Mouse (Mus musculus): ENCODE data around the gene Rpl19. TPM values are rescaled to one million over a fixed set of nuclear protein-coding genes. Genes with fewer than 3 reads are reported as not detected.
A peak's percentile ranks its signal among the peaks of the same experiment; 100 is the strongest.

Rpl19 gene
- total and polyA plus RNA-seq, 2 experiments from 2014 or later: 588 to 622 TPM

- Histone ChIP-seq H3K4me3 (ENCODE audit: low read depth, low read length) (no peak overlapping the region), H3K9ac (replicated peaks; ENCODE audit: low read depth, low read length) (no peak overlapping the region), H3K9me3 (replicated peaks; ENCODE audit: control insufficient read depth, low read length) (no peaks in the 10 kb centered on the region), H3K36me3 (replicated peaks; ENCODE audit: control insufficient read depth, insufficient read depth, low read length) (no peaks in the 10 kb centered on the region), H3K4me2 (ENCODE audit: low read depth, low read length) (no peak overlapping the region), H3K27me3 (ENCODE audit: control insufficient read depth, insufficient read depth, low read length) (peaks cover 13% of the 10 kb centered on the region), H3K4me1 (ENCODE audit: control insufficient read depth, insufficient read depth) (0 out of 2 replicates have a peak, but pooled peaks cover 1% of the 10 kb centered on the region), H3K27ac (ENCODE audit: low read depth) (no peak overlapping the region)
- ATAC-seq (ENCODE audit: insufficient read depth, low read depth): no peak
- WGBS: 84% methylated on average over 5 of the region's 5 CpGs
- no peak for DNase-seq (ENCODE audit: low spot score)
- no peak for TF ChIP-seq EP300 (IDR thresholded peaks at IDR 0.05; ENCODE audit: low read depth)
- TF ChIP-seq CTCF (IDR thresholded peaks at IDR 0.05; ENCODE audit: low read depth): no peak
Observed at GRCm38 (mm10) chr11:98057998-98058397, 31.5 kb downstream of the Rpl19 start.

- H3K27ac ChIP-seq (ENCODE audit: low read depth): no peak overlapping the region
- WGBS: 68% methylated on average over 7 of the region's 7 CpGs
- no peaks in the 10 kb centered on the region for H3K9me3 ChIP-seq (replicated peaks; ENCODE audit: control insufficient read depth, low read length)
- H3K4me3 ChIP-seq (ENCODE audit: low read depth, low read length): no peak overlapping the region
- ATAC-seq (ENCODE audit: insufficient read depth, low read depth): no peak
- DNase-seq (ENCODE audit: low spot score): no peak
- H3K9ac ChIP-seq (replicated peaks; ENCODE audit: low read depth, low read length): no peak overlapping the region
- TF ChIP-seq CTCF (IDR thresholded peaks at IDR 0.05; ENCODE audit: low read depth) (no peak), EP300 (IDR thresholded peaks at IDR 0.05; ENCODE audit: low read depth) (no peak)
- no peak overlapping the region for H3K4me2 ChIP-seq (ENCODE audit: low read depth, low read length)
- 0 out of 2 replicates have a peak, but pooled peaks cover 8% of the 10 kb centered on the region for H3K27me3 ChIP-seq (ENCODE audit: control insufficient read depth, insufficient read depth, low read length)
- H3K4me1 ChIP-seq (ENCODE audit: control insufficient read depth, insufficient read depth): no peaks in the 10 kb centered on the region
- no peaks in the 10 kb centered on the region for H3K36me3 ChIP-seq (replicated peaks; ENCODE audit: control insufficient read depth, insufficient read depth, low read length)
Observed at GRCm38 (mm10) chr11:98059662-98060061, 33.2 kb downstream of the Rpl19 start.

GRCm38 (mm10) chr11:98060104-98060692 lies 33.7 kb downstream of the Rpl19 start:
- Histone ChIP-seq H3K9me3 (replicated peaks; ENCODE audit: control insufficient read depth, low read length) (no peaks in the 10 kb centered on the region), H3K27ac (ENCODE audit: low read depth) (no peak overlapping the region), H3K27me3 (ENCODE audit: control insufficient read depth, insufficient read depth, low read length) (0 out of 2 replicates have a peak, but pooled peaks cover 4% of the 10 kb centered on the region), H3K36me3 (replicated peaks; ENCODE audit: control insufficient read depth, insufficient read depth, low read length) (no peaks in the 10 kb centered on the region), H3K4me1 (ENCODE audit: control insufficient read depth, insufficient read depth) (no peaks in the 10 kb centered on the region), H3K9ac (replicated peaks; ENCODE audit: low read depth, low read length) (no peak overlapping the region), H3K4me3 (ENCODE audit: low read depth, low read length) (no peak overlapping the region), H3K4me2 (ENCODE audit: low read depth, low read length) (no peak overlapping the region)
- DNase-seq (ENCODE audit: low spot score) (no peak), ATAC-seq (ENCODE audit: insufficient read depth, low read depth) (no peak)
- WGBS: 68% methylated on average over 5 of the region's 5 CpGs
- TF ChIP-seq CTCF (IDR thresholded peaks at IDR 0.05; ENCODE audit: low read depth) (no peak), EP300 (IDR thresholded peaks at IDR 0.05; ENCODE audit: low read depth) (no peak)

- no peak overlapping the region for H3K27ac ChIP-seq (ENCODE audit: low read depth)
- H3K27me3 ChIP-seq (ENCODE audit: control insufficient read depth, insufficient read depth, low read length): no peaks in the 10 kb centered on the region
- no peak overlapping the region for H3K9ac ChIP-seq (replicated peaks; ENCODE audit: low read depth, low read length)
- H3K36me3 ChIP-seq (replicated peaks; ENCODE audit: control insufficient read depth, insufficient read depth, low read length): no peaks in the 10 kb centered on the region
- TF ChIP-seq CTCF (IDR thresholded peaks at IDR 0.05; ENCODE audit: low read depth) (no peak), EP300 (IDR thresholded peaks at IDR 0.05; ENCODE audit: low read depth) (no peak)
- H3K4me2 ChIP-seq (ENCODE audit: low read depth, low read length): no peak overlapping the region
- DNase-seq (ENCODE audit: low spot score) (no peak), ATAC-seq (ENCODE audit: insufficient read depth, low read depth) (no peak)
- WGBS: 64% methylated on average over 3 of the region's 3 CpGs
- H3K9me3 ChIP-seq (replicated peaks; ENCODE audit: control insufficient read depth, low read length): no peaks in the 10 kb centered on the region
- H3K4me1 ChIP-seq (ENCODE audit: control insufficient read depth, insufficient read depth): no peaks in the 10 kb centered on the region
- no peak overlapping the region for H3K4me3 ChIP-seq (ENCODE audit: low read depth, low read length)
Observed at GRCm38 (mm10) chr11:98061441-98061840, 34.9 kb downstream of the Rpl19 start.

GRCm38 (mm10) chr11:98061904-98062562 lies 35.5 kb downstream of the Rpl19 start:
- no peaks in the 10 kb centered on the region for H3K9me3 ChIP-seq (replicated peaks; ENCODE audit: control insufficient read depth, low read length)
- H3K27me3 ChIP-seq (ENCODE audit: control insufficient read depth, insufficient read depth, low read length): no peaks in the 10 kb centered on the region
- 47% methylated on average over 6 of the region's 6 CpGs for WGBS
- H3K4me1 ChIP-seq (ENCODE audit: control insufficient read depth, insufficient read depth): no peaks in the 10 kb centered on the region
- TF ChIP-seq EP300 (IDR thresholded peaks at IDR 0.05; ENCODE audit: low read depth) (no peak), CTCF (IDR thresholded peaks at IDR 0.05; ENCODE audit: low read depth) (no peak)
- H3K36me3 ChIP-seq (replicated peaks; ENCODE audit: control insufficient read depth, insufficient read depth, low read length): no peaks in the 10 kb centered on the region
- H3K4me3 ChIP-seq (ENCODE audit: low read depth, low read length): no peak overlapping the region
- no peak overlapping the region for H3K27ac ChIP-seq (ENCODE audit: low read depth)
- DNase-seq (ENCODE audit: low spot score) (peak; percentile 32), ATAC-seq (ENCODE audit: insufficient read depth, low read depth) (peak; percentile 44; the same call in 1 of the 2 replicates)
- H3K4me2 ChIP-seq (ENCODE audit: low read depth, low read length): no peak overlapping the region
- H3K9ac ChIP-seq (replicated peaks; ENCODE audit: low read depth, low read length): no peak overlapping the region
